Mouse (Mus musculus): ENCODE measurements around the gene Hoxc12.

DNA sequence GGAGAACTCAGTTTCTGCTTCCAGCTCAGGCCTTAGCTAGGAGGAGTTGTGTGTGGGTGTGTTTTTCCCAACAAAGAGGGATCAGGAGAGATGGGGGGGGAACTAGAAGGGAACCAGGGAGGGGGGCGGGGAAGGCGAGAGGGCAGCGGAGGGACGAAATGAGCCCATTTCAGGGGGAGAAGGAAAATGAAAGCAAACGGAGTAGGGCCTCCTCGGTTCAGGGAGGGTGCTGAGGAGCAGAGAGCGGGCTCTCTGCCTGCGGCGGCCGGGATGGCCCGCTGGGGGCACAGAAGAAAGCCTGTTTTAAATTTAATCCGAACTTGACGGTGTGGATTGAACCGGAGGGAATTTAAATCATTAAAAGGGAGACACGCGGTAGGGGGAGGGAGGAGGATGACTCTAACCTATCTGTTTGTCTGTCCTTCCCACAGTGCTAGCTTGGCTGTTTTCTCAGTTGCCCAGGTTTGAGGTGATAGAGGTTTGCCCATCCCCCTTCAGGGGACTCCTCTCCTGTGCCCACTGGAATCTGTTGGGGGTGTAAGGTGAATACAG lies 40.9 kb downstream of the Hoxc12 start:
- TF ChIP-seq JUND (conservative IDR thresholded peaks at IDR 0.05; ENCODE audit: low read depth, low read length) (no peak), CTCF (conservative IDR thresholded peaks at IDR 0.05 in 1 of 2, IDR thresholded peaks at IDR 0.05 in 1 of 2; ENCODE audit: low read depth in 2 of 2, low read length in 2 of 2) (no peak), POLR2AphosphoS2 (IDR thresholded peaks at IDR 0.05; ENCODE audit: low read depth, low read length) (no peak), TCF12 (IDR thresholded peaks at IDR 0.05; ENCODE audit: low read depth, low read length) (no peak), POLR2A (IDR thresholded peaks at IDR 0.05; ENCODE audit: low read depth, low read length) (no peak), MAZ (IDR thresholded peaks at IDR 0.05; ENCODE audit: low read depth, low read length) (no peak), MAX (IDR thresholded peaks at IDR 0.05; ENCODE audit: low read length) (no peak), ZMIZ1 (IDR thresholded peaks at IDR 0.05; ENCODE audit: low read depth, low read length) (no peak), MAFK (IDR thresholded peaks at IDR 0.05; ENCODE audit: insufficient replicate concordance, low read length) (no peak), RCOR1 (conservative IDR thresholded peaks at IDR 0.05; ENCODE audit: low read depth, low read length) (no peak), USF2 (conservative IDR thresholded peaks at IDR 0.05; ENCODE audit: low read depth, low read length) (no peak), UBTF (IDR thresholded peaks at IDR 0.05; ENCODE audit: low read depth, low read length) (no peak)
